Mouse (Mus musculus) midbrain, embryonic 16.5 days (tissue): ENCODE measurements at regions not wholly inside any gene's neighbourhood (a gene's known extent, or its start where the extent isn't known, plus 50 kb on each side); places are given as distances from the start of the nearest gene placed in this dataset.

Experiments
- ATAC-seq: fragments of 200-750 bp; cut with Nextera tagmentation; 2 replicates; pipeline ENCODE4 v1.8.0; 2017; ENCODE audit warnings: moderate TSS enrichment
- H3K27ac ChIP-seq: fragments of 300-500 bp; sonication (generic); 2 replicates; pipeline ENCODE4 v1.5.1; 2014; ENCODE audit warnings: mild to moderate bottlenecking, low read length, mixed read lengths
- H3K27me3 ChIP-seq: fragments of 300-500 bp; sonication (generic); 2 replicates; pipeline ENCODE4 v1.6.1; 2014; ENCODE audit warnings: low read depth, low read length, mixed read lengths; ENCODE audit not compliant: control insufficient read depth, insufficient read depth
- H3K36me3 ChIP-seq: fragments of 300-500 bp; sonication (generic); 2 replicates; pipeline ENCODE4 v1.6.1; 2014; ENCODE audit warnings: mild to moderate bottlenecking, low read length, moderate library complexity, mixed read lengths; ENCODE audit not compliant: control insufficient read depth, insufficient read depth
- H3K4me1 ChIP-seq: fragments of 300-500 bp; sonication (generic); 2 replicates; pipeline ENCODE4 v1.6.1; 2014; ENCODE audit warnings: mild to moderate bottlenecking, low read length, mixed read lengths; ENCODE audit not compliant: control insufficient read depth, insufficient read depth
- H3K4me2 ChIP-seq: fragments of 300-500 bp; sonication (generic); 2 replicates; pipeline ENCODE4 v1.6.1; 2014; ENCODE audit warnings: mild to moderate bottlenecking, low read length, mixed read lengths
- H3K4me3 ChIP-seq: fragments of 300-500 bp; sonication (generic); 2 replicates; pipeline ENCODE4 v1.5.1; 2014; ENCODE audit warnings: low read depth, mild to moderate bottlenecking, low read length, moderate library complexity, mixed read lengths
- H3K9ac ChIP-seq: fragments of 300-500 bp; sonication (generic); 2 replicates; pipeline ENCODE4 v1.6.1; 2014; ENCODE audit warnings: low read depth, low read length, mixed read lengths
- H3K9me3 ChIP-seq: fragments of 300-500 bp; sonication (generic); replicated peaks from 2 replicates; pipeline ENCODE4 v1.6.1; 2014; ENCODE audit warnings: mild to moderate bottlenecking, low read length, mixed read lengths; ENCODE audit not compliant: control insufficient read depth, poor library complexity, severe bottlenecking
- WGBS: fragments of 180-500 bp; shearing (Covaris S2); extraction: QIAGEN DNeasy Blood & Tissue Kit; methylation state at CpG from one replicate; pipeline ENCODE4 v1.1.7; 2014; 5-methylcytosine and 5-hydroxymethylcytosine counted together

GRCm38 (mm10) chr10:109528096-109528495 is 517.3 kb upstream of the Syt1 start:
- ATAC-seq = no peak
- Histone ChIP-seq H3K27ac (no peak overlapping the region), H3K9ac (no peak overlapping the region), H3K4me1 (no peaks in the 10 kb centered on the region), H3K4me2 (no peak overlapping the region), H3K4me3 (no peak overlapping the region), H3K36me3 (no peaks in the 10 kb centered on the region), H3K27me3 (no peaks in the 10 kb centered on the region), H3K9me3 (no peaks in the 10 kb centered on the region)
- 93% methylated on average over 2 of the region's 2 CpGs for WGBS

- Histone ChIP-seq H3K36me3 (no peaks in the 10 kb centered on the region), H3K4me3 (no peak overlapping the region), H3K9me3 (no peaks in the 10 kb centered on the region), H3K9ac (no peak overlapping the region), H3K4me1 (no peaks in the 10 kb centered on the region), H3K27me3 (no peaks in the 10 kb centered on the region), H3K27ac (no peak overlapping the region), H3K4me2 (no peak overlapping the region)
- 25% methylated on average over 2 of the region's 2 CpGs for WGBS
- ATAC-seq = no peak
Measured at GRCm38 (mm10) chr10:109521681-109522080, 510.9 kb upstream of the Syt1 start.

GRCm38 (mm10) chr10:109517664-109518063 is 506.9 kb upstream of the Syt1 start:
- ATAC-seq = no peak
- no peak overlapping the region for H3K9ac ChIP-seq
- no peaks in the 10 kb centered on the region for H3K36me3 ChIP-seq
- no peak overlapping the region for H3K4me3 ChIP-seq
- no peak overlapping the region for H3K27ac ChIP-seq
- 84% methylated on average over 1 of the region's 1 CpGs for WGBS
- H3K9me3 ChIP-seq = no peaks in the 10 kb centered on the region
- H3K4me1 ChIP-seq = no peaks in the 10 kb centered on the region
- no peak overlapping the region for H3K4me2 ChIP-seq
- H3K27me3 ChIP-seq = no peaks in the 10 kb centered on the region

- Histone ChIP-seq H3K9ac (no peak overlapping the region), H3K4me3 (no peak overlapping the region), H3K27ac (no peak overlapping the region), H3K27me3 (no peaks in the 10 kb centered on the region), H3K4me2 (no peak overlapping the region), H3K9me3 (no peaks in the 10 kb centered on the region), H3K36me3 (no peaks in the 10 kb centered on the region), H3K4me1 (no peaks in the 10 kb centered on the region)
- no peak for ATAC-seq
- 94% methylated on average over 3 of the region's 3 CpGs for WGBS
Measured at GRCm38 (mm10) chr10:109515225-109515624, 504.4 kb upstream of the Syt1 start.

GRCm38 (mm10) chr10:109510917-109511715 is 500.3 kb upstream of the Syt1 start:
- no peaks in the 10 kb centered on the region for H3K36me3 ChIP-seq
- no peaks in the 10 kb centered on the region for H3K27me3 ChIP-seq
- H3K9ac ChIP-seq = no peak overlapping the region
- H3K27ac ChIP-seq = no peak overlapping the region
- H3K4me1 ChIP-seq = no peaks in the 10 kb centered on the region
- H3K9me3 ChIP-seq = no peaks in the 10 kb centered on the region
- 60% methylated on average over 1 of the region's 1 CpGs for WGBS
- no peak overlapping the region for H3K4me2 ChIP-seq
- no peak overlapping the region for H3K4me3 ChIP-seq
- no peak for ATAC-seq

- no peak overlapping the region for H3K4me2 ChIP-seq
- no peaks in the 10 kb centered on the region for H3K36me3 ChIP-seq
- no peaks in the 10 kb centered on the region for H3K4me1 ChIP-seq
- no peaks in the 10 kb centered on the region for H3K27me3 ChIP-seq
- no peak overlapping the region for H3K27ac ChIP-seq
- no peaks in the 10 kb centered on the region for H3K9me3 ChIP-seq
- ATAC-seq = no peak
- no peak overlapping the region for H3K9ac ChIP-seq
- WGBS = 81% methylated on average over 1 of the region's 1 CpGs
- H3K4me3 ChIP-seq = no peak overlapping the region
Measured at GRCm38 (mm10) chr10:109508553-109508952, 497.8 kb upstream of the Syt1 start.

GRCm38 (mm10) chr10:109507228-109507627 is 496.4 kb upstream of the Syt1 start:
- no peaks in the 10 kb centered on the region for H3K4me1 ChIP-seq
- WGBS = 77% methylated on average over 3 of the region's 3 CpGs
- no peak overlapping the region for H3K4me3 ChIP-seq
- ATAC-seq = no peak
- no peaks in the 10 kb centered on the region for H3K36me3 ChIP-seq
- H3K9ac ChIP-seq = no peak overlapping the region
- H3K27me3 ChIP-seq = no peaks in the 10 kb centered on the region
- no peak overlapping the region for H3K4me2 ChIP-seq
- H3K27ac ChIP-seq = no peak overlapping the region
- no peaks in the 10 kb centered on the region for H3K9me3 ChIP-seq

GRCm38 (mm10) chr10:109504683-109505082 is 493.9 kb upstream of the Syt1 start:
- Histone ChIP-seq H3K4me2 (no peak overlapping the region), H3K4me1 (no peaks in the 10 kb centered on the region), H3K27ac (no peak overlapping the region), H3K27me3 (no peaks in the 10 kb centered on the region), H3K36me3 (no peaks in the 10 kb centered on the region), H3K9me3 (no peaks in the 10 kb centered on the region), H3K4me3 (no peak overlapping the region), H3K9ac (no peak overlapping the region)
- no peak for ATAC-seq
- 63% methylated on average over 4 of the region's 4 CpGs for WGBS

- Histone ChIP-seq H3K4me3 (no peak overlapping the region), H3K9me3 (no peaks in the 10 kb centered on the region), H3K4me1 (no peaks in the 10 kb centered on the region), H3K9ac (no peak overlapping the region), H3K27ac (no peak overlapping the region), H3K36me3 (no peaks in the 10 kb centered on the region), H3K27me3 (no peaks in the 10 kb centered on the region), H3K4me2 (no peak overlapping the region)
- no peak for ATAC-seq
Measured at GRCm38 (mm10) chr10:109500861-109501260, 490.1 kb upstream of the Syt1 start.
